Mouse (Mus musculus): ENCODE measurements around the gene Vmn1r54.

- TF ChIP-seq FLI1 (IDR thresholded peaks at IDR 0.05; ENCODE audit: low read length) (no peak), GATA1 (IDR thresholded peaks at IDR 0.05; ENCODE audit: borderline replicate concordance, low read length) (no peak)
These were observed 63.0 kb downstream of the Vmn1r54 start for GRCm38 (mm10) chr6:90308839-90309778.

Measured in megakaryocyte, embryonic 14.5 days (primary cell).